Mouse (Mus musculus) embryonic facial prominence, embryonic 11.5 days (tissue): ENCODE measurements around the gene Gpsm3. TPM values are rescaled to one million over a fixed set of nuclear protein-coding genes. Genes with fewer than 3 reads are reported as not detected.
A peak's percentile ranks its signal among the peaks of the same experiment; 100 is the strongest.

Experiments used
- ATAC-seq: fragments of 200-750 bp; cut with Nextera tagmentation; replicated peaks from 2 replicates; pipeline ENCODE4 v1.8.0; 2017; ENCODE audit warnings: low read depth; ENCODE audit not compliant: insufficient number of reproducible peaks, low FRiP score, low TSS enrichment
- DNase-seq: peaks from one replicate; pipeline ENCODE4 v3.0.0-alpha.2; 2015; ENCODE audit warnings: low spot score
- H3K27ac ChIP-seq: fragments of 300-500 bp; sonication (generic); replicated peaks from 2 replicates; pipeline ENCODE4 v1.5.1; 2014; ENCODE audit warnings: mild to moderate bottlenecking, low read depth, low read length, control low read depth
- H3K27me3 ChIP-seq: fragments of 300-500 bp; sonication (generic); 2 replicates; pipeline ENCODE4 v1.6.1; 2014; ENCODE audit warnings: mild to moderate bottlenecking, low read length, moderate library complexity, mixed read lengths; ENCODE audit not compliant: control insufficient read depth, insufficient read depth
- H3K36me3 ChIP-seq: fragments of 300-500 bp; sonication (generic); replicated peaks from 2 replicates; pipeline ENCODE4 v1.6.1; 2014; ENCODE audit warnings: low read depth, mild to moderate bottlenecking, low read length, moderate library complexity, mixed read lengths; ENCODE audit not compliant: control insufficient read depth, insufficient read depth
- H3K4me1 ChIP-seq: fragments of 300-500 bp; sonication (generic); 2 replicates; pipeline ENCODE4 v1.6.1; 2014; ENCODE audit warnings: low read length, mixed read lengths; ENCODE audit not compliant: control insufficient read depth, insufficient read depth
- H3K4me2 ChIP-seq: fragments of 300-500 bp; sonication (generic); 2 replicates; pipeline ENCODE4 v1.6.1; 2014; ENCODE audit warnings: low read depth, mild to moderate bottlenecking, control low read depth, low read length, moderate library complexity
- H3K4me3 ChIP-seq: fragments of 300-500 bp; sonication (generic); 2 replicates; pipeline ENCODE4 v1.5.1; 2014; ENCODE audit warnings: low read depth, low read length, control low read depth
- H3K9ac ChIP-seq: fragments of 300-500 bp; sonication (generic); replicated peaks from 2 replicates; pipeline ENCODE4 v1.6.1; 2014; ENCODE audit warnings: mild to moderate bottlenecking, control low read depth, low read length
- H3K9me3 ChIP-seq: fragments of 300-500 bp; sonication (generic); replicated peaks from 2 replicates; pipeline ENCODE4 v1.6.1; 2016; ENCODE audit warnings: mild to moderate bottlenecking, low read length, inconsistent platforms, mixed read lengths; ENCODE audit not compliant: control insufficient read depth
- WGBS: fragments of 180-500 bp; shearing (Covaris S2); extraction: QIAGEN DNeasy Blood & Tissue Kit; methylation state at CpG from one replicate; pipeline ENCODE4 v1.1.7; 2014; 5-methylcytosine and 5-hydroxymethylcytosine counted together
- polyA plus RNA-seq: library from polyadenylated mRNA; unstranded; fragments of >200 nt; fragmentation: Nextera tagmentation; extraction: Ambion mirVana; gene quantifications from 2 replicates; pipeline ENCODE4 v1.2.1, GENCODE M21; 2014

Gpsm3 gene
- polyA plus RNA-seq, 1 experiment from 2014 or later: 5.5 TPM

- H3K9ac ChIP-seq: no peak overlapping the region
- WGBS: 75% methylated on average over 2 of the region's 2 CpGs
- no peak for ATAC-seq
- no peak for DNase-seq
- H3K27ac ChIP-seq: no peak overlapping the region
- peaks cover 8% of the 10 kb centered on the region for H3K4me1 ChIP-seq
- H3K9me3 ChIP-seq: no peaks in the 10 kb centered on the region
- H3K4me2 ChIP-seq: no peak overlapping the region
- no peak overlapping the region for H3K4me3 ChIP-seq
- H3K36me3 ChIP-seq: no peaks in the 10 kb centered on the region
- H3K27me3 ChIP-seq: peaks cover 19% of the 10 kb centered on the region
These were observed 46.1 kb downstream of the Gpsm3 start for GRCm38 (mm10) chr17:34635671-34636070.

DNA sequence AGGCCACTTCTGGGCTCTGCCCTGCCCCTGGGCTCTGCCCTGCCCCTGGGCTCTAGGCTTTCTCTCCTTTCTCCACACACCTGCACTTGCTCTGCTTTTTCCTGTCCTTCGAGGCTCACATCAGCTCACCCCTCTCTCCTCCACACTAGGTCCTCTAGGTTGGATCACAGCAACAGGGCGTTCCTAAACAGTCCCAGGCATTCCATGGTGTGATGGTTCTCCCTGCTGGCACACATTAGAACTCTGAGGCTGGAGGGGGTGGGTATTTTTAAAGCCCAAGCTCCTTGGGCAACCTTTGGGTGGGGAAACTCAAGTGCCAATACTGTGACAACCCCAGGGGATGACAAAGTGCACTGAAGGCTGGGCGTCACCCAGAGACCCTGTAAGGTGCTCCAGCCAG is 47.9 kb downstream of the Gpsm3 start:
- Histone ChIP-seq H3K27ac (no peak overlapping the region), H3K4me1 (no peaks in the 10 kb centered on the region), H3K9ac (no peak overlapping the region), H3K9me3 (no peaks in the 10 kb centered on the region), H3K36me3 (no peaks in the 10 kb centered on the region), H3K27me3 (peaks cover 6% of the 10 kb centered on the region; the same call in 1 of the 2 replicates), H3K4me2 (no peak overlapping the region), H3K4me3 (no peak overlapping the region)
- DNase-seq (no peak), ATAC-seq (no peak; the same call in 1 of the 2 replicates)
- WGBS: 64% methylated on average over 3 of the region's 3 CpGs

- no peak overlapping the region for H3K9ac ChIP-seq
- no peak overlapping the region for H3K4me2 ChIP-seq
- no peak overlapping the region for H3K27ac ChIP-seq
- DNase-seq: no peak
- H3K9me3 ChIP-seq: no peaks in the 10 kb centered on the region
- no peaks in the 10 kb centered on the region for H3K27me3 ChIP-seq
- H3K4me1 ChIP-seq: no peaks in the 10 kb centered on the region
- WGBS: 87% methylated on average over 7 of the region's 7 CpGs
- no peaks in the 10 kb centered on the region for H3K36me3 ChIP-seq
- no peak overlapping the region for H3K4me3 ChIP-seq
- ATAC-seq: no peak
These were observed 50.1 kb downstream of the Gpsm3 start for GRCm38 (mm10) chr17:34639461-34640255.

DNA sequence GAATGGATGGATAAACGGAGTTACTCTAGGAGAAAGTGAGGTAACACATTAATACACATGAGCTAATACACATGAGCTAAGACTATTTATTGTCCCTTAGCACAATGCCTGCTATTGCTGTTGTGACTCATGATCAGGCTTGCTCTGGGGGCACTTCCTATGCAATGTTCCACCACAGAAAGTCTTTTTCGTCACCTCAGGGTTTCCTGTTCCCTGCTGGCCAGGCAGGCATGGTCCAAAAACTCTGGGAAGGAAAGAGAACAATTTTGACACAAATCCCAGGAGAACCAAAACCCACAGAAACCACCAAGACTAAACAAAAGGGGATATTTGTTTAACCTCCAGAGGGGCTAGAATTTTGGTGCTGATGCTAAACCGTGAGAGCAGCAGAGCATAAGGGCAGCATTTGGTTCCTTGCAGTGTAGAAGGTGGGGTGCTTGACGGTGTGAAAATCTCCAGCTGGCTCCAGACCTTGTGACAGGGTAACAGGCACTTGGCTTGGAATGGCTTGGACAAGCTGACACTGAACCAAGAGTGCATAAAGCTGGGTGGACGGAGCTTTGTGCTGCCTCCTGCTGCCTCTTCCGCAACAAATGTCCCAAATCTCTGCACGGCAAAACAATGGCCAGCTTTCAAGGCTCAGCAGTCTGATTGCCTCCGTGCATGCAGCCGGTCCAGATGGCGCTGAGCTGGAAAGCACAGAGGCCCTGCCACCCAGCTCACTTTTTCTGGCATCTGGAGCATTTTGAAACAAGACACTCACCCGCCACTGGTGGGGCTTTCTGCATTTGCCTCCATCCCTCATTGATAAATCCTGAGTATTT is 51.4 kb downstream of the Gpsm3 start:
- Histone ChIP-seq H3K4me1 (no peaks in the 10 kb centered on the region), H3K9me3 (no peaks in the 10 kb centered on the region), H3K27me3 (no peaks in the 10 kb centered on the region), H3K4me3 (no peak overlapping the region), H3K4me2 (0 out of 2 replicates have a peak overlapping the region, but pooled peaks have one; percentile 3), H3K36me3 (no peaks in the 10 kb centered on the region), H3K9ac (peak overlapping the region; percentile 50), H3K27ac (peak overlapping the region; percentile 74)
- DNase-seq (peak; percentile 60), ATAC-seq (peak; percentile 48)
- 12% methylated on average over 11 of the region's 11 CpGs for WGBS

Other genes with a start within 250 kb of the Gpsm3 start
- gene Btnl2, start 235.0 kb upstream of the Gpsm3 start, polyA plus RNA-seq: 0.08 TPM in 1 of 2 replicates, not detected in the other
- not detected in 2 replicates for gene Btnl1, start 212.7 kb upstream of the Gpsm3 start, polyA plus RNA-seq
- gene BC051142, start 191.0 kb upstream of the Gpsm3 start, polyA plus RNA-seq: 0.39 and 0.72 TPM in 2 replicates
- gene Btnl4, start 112.5 kb upstream of the Gpsm3 start, polyA plus RNA-seq: not detected in 2 replicates
- gene Btnl6, start 72.5 kb upstream of the Gpsm3 start, polyA plus RNA-seq: not detected in 2 replicates
- gene Notch4, start 25.5 kb upstream of the Gpsm3 start, polyA plus RNA-seq: 4.8 and 5.9 TPM in 2 replicates
- gene Pbx2, start 1.5 kb downstream of the Gpsm3 start, polyA plus RNA-seq: 17.9 and 21.2 TPM in 2 replicates
- 0.64 and 1.2 TPM in 2 replicates for gene Ager, start 8.1 kb downstream of the Gpsm3 start, polyA plus RNA-seq
- gene Rnf5, start 13.9 kb downstream of the Gpsm3 start, polyA plus RNA-seq: 117 and 118 TPM in 2 replicates
- gene Agpat1, start 14.5 kb downstream of the Gpsm3 start, polyA plus RNA-seq: 55.3 and 59.8 TPM in 2 replicates
- 3.1 and 4.4 TPM in 2 replicates for gene Egfl8, start 26.2 kb downstream of the Gpsm3 start, polyA plus RNA-seq
- 19.4 and 20.0 TPM in 2 replicates for gene Ppt2, start 38.7 kb downstream of the Gpsm3 start, polyA plus RNA-seq
- 0.10 and 0.11 TPM in 2 replicates for gene Prrt1, start 39.7 kb downstream of the Gpsm3 start, polyA plus RNA-seq
- gene Fkbpl, start 55.0 kb downstream of the Gpsm3 start, polyA plus RNA-seq: 16.2 and 16.6 TPM in 2 replicates
- gene Atf6b, start 57.3 kb downstream of the Gpsm3 start, polyA plus RNA-seq: 55.8 and 58.5 TPM in 2 replicates
- gene Tnxb, start 80.7 kb downstream of the Gpsm3 start, polyA plus RNA-seq: not detected in 2 replicates
- gene C4b, start 154.1 kb downstream of the Gpsm3 start, polyA plus RNA-seq: not detected in 2 replicates
- not detected in 2 replicates for gene Cyp21a1, start 214.8 kb downstream of the Gpsm3 start, polyA plus RNA-seq
- 14.4 and 18.4 TPM in 2 replicates for gene Stk19, start 247.1 kb downstream of the Gpsm3 start, polyA plus RNA-seq
- gene Dxo, start 247.2 kb downstream of the Gpsm3 start, polyA plus RNA-seq: 65.3 and 68.1 TPM in 2 replicates